Mouse (Mus musculus) right cerebral cortex, postnatal 25 days (tissue): ENCODE data around the gene BC051019.
A peak's percentile ranks its signal among the peaks of the same experiment; 100 is the strongest.

ENCODE experiments used
- DNase-seq: peaks from one replicate; pipeline ENCODE4 v3.0.0; 2022

BC051019 gene

DNA sequence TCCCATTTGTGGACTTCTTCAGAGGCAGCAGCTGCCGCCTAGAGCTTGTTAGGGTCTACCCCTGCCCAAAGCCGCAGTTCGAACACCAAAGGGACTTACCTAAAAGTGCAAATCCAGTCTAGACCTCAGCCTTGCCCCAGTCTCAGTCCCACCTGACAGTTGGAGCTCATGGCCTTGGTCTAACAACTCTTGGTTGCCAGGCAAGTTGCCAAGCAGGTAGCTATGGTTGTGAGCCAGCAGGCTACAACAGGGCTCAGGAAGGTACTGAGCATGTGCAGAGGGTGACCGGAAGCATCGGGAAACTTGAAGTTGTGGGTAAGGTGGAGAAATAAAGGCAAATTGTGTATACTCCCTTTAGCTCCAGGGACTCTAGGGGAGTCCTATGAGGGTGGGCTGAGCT is at the start of gene BC051019:
Gene BC051019, minus strand, starts transcription at position 154 of the 400 bp plus-strand sequence.
- DNase-seq: no peak

DNA sequence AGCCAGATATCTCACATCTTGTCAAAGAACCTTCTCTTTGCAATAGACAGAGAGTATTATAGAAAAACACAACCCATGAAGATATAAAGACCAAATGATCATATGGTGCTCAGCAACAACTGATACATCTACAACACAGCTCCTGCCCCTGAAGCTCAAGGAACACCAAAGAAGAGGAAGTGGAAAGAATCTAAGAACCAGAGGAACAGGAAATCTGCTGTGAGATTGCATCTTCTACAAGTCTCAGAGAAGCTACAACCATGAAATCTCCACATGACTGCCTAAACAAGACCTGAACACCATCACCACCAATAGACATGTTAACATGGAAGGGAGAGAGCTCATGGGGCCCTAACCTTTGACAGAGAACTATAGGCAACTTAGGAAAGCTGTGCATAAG is 48.6 kb upstream of the BC051019 start:
- no peak for DNase-seq

DNA sequence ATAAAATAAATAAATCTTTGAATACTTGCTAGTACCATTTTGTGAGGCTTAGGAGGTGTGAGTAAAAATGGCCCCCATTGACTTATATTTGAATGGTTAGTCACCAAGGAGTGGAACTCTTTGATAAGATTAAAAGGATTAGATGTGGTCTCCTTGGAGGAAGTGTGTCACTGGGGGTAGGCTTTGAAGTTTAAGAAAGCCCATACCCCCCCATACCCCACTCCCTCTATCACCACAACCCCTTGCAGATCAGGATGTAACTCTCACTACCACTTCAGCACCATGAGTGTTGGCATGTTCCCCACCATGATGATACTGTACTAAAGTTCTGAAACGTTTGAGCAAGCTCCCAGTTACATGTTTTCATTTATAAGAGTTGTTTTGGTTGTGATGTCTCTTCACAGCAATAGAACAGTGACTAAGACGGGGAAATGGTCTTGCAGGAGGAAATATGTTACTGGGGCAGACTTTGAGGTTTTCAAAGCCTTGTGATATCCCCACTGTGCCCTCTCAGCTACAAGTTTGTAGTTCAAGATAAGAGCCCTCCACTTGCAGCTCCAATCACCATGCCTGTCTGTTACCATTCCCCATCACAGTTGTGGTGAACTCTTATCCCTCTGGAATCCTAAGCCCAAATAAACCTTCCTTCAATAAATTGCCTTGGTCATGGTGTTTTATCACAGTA is 45.2 kb upstream of the BC051019 start:
- DNase-seq: no peak

DNA sequence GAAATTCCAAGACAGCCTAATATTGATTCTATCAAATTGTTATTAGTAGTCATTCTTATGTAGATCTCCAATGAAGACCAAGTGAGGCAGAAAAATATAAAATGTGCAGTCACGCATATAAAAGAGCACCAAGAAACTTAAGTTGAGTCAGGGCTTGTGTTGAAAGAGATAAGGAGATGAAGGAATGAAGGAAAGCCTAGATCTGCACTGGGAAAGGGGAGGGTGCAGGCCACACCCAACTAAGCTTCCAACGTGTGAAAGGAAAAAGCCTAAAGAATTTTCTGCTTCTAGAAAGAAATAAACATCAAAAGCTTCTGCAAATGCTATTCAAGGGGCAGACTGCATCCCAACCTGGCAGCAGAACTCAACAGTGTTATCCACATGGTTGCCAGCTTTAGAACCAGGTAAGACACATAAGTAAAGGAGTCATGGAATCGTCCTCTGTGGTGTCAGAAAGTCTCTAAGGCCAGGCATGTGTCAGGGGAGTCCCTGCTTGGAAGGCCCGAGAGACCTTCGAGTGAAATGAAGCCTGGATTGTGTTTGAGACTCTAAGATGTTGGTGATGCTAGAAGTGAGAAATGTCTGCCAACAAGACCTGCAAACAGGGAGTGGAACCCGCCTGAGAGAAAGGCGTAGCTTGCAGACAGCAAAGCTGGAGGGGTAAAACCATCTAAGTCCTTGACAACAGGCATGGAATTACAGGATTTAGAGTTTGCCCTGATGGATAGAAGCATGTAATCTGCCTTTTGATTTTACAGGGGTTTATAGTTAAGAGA is 44.1 kb upstream of the BC051019 start:
- DNase-seq: no peak

DNA sequence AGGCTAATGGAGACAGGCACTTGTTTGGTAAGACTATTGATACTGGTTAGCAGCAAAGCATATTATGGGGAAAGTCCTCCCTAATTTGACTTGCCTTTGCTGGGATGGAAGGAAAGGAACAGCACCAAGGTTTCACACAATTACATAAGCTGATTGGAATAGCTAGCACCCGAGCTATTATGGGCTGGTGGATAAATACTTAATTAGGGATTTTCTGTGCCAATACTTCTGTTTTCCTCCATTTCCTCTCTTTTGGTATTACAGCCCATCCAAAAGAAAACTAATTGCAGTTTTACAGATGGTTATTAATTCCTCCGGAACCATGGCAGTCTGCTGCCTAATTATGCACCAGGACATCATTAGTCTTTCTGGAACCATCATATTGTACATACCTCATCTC is 40.4 kb upstream of the BC051019 start:
- DNase-seq: no peak

DNA sequence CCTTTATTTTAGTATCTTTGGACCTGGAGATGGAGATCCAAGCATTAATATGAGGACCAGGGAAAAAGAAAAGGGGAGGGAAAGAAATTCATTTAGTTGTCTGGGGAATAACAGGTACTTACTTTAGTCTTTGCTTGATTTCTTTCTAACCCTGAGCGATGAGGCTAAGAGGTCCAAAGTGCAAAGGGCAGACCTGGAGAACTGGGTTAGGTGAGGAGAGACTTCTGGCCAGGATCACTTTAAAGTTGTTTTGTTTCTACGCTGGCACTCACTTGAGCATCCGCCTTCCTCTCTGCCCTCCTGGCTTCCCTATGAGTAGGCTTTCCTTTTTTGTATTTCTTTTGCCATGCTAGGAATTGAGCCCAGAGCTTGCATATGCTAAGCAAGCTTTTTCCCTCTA is 32.6 kb upstream of the BC051019 start:
- DNase-seq: no peak

DNA sequence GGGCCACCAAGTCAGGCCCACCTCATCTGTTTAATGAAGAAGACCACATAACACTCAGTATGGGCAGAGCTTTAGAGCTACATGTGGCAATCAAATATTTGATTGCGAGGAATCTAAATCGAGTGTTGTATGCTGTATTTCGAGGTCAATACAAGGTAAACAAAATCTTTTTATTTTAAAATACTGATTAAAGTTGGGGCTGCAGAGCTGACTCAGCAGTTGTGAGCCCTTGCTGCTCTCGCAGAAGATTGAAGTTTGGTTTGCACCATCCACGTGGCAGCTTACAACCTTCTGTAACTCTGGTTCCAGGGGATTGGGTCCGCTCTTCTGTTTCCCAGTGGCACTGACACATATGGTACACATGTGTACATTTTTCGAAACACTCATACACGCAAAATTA is 30.4 kb upstream of the BC051019 start:
- DNase-seq: no peak

DNA sequence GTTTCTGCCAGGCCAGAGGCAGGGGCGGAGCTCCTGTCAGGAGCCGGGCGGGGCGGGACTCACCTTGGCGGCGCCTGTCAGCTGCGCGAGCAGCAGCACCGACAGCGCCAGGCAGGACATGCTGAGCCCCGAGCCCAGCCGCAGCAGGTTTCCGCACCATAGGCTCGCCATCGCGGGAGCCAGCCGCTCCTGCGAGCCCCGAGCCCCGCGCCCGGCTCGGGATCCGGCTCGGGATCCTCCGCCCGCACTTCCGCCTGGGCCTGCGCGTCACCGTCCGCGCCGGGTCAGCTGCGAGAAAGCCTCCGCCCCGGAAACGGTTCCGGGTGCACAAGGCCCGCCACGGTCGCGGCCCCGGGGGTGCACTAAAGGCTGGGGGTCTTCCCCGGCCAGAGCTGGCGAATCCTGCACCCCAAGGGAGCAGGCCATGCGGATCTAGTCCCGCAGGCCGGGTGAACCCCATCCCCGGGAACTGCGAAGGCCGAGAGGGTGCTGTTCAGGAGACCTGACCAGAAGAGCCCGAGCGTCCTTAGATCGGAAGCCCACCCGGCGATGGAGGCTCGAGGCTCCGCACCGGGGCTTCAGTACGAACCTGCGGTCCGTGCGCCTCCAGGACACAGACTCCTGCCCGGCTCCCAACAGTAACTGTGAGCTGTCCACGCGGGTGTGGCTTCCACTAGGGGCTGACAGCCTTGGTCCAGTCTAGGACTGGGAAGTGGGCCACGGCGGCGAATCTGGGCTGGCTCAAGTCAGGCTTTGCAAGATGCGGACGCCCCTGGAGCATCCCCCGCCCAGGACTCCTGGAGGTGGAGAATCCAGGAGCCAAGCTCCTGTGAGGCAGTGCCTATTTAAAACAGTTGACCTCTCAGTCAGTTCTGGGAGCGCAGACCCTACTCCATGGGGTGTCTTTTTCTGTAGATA is 28.6 kb upstream of the BC051019 start, which contains the start of gene Tmem9b:
Gene Tmem9b, minus strand, starts transcription at position 868 of the 918 bp plus-strand sequence.
- peak; percentile 88 for DNase-seq

DNA sequence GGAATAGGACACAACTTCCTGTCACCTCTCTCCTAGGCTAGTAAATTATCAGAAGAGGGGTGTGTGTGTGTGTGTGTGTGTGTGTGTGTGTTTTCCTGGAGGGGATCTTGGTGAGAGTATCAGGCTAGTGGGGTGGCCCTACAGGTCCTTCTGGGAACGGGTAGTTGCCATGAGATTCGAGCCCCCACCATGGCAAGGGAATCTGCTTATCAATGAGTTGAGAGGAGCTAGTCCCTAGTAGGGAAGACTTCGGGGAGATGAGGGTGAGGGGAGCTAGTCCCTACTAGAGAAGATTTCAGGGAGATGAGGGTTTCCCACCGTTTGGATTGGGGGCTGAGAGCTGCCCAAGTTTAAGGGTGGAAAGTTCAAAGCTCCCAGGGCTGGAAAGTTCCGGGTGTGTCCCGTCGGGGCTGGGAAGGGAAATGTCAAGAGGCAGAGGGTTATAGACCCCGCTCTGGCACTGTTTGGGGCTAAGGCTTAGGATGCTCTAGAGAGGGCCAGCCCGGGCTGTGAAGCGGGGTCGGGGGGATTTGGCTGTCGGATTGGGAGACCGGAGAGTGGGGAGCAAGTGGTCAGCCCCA is 27.9 kb upstream of the BC051019 start:
- DNase-seq: no peak

DNA sequence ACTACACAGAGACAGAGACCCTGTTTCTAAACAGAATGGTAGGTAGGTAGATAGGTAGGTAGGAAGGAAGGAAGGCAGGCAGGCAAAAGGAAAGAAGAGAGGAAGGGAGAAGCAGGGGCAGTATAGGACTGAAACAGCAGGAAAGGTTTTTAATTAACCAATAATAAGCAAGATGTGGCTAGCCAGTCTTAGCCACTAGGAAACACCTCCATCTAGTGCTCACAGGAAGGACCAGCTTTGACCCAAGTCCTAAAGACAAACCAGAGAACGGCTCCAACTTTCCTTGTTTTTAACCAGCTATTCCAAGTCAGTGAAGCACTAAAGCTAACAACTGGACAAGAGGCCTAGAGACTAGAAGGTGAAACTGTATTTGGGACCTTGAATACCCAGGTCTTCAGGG is 24.1 kb upstream of the BC051019 start:
- DNase-seq: no peak

DNA sequence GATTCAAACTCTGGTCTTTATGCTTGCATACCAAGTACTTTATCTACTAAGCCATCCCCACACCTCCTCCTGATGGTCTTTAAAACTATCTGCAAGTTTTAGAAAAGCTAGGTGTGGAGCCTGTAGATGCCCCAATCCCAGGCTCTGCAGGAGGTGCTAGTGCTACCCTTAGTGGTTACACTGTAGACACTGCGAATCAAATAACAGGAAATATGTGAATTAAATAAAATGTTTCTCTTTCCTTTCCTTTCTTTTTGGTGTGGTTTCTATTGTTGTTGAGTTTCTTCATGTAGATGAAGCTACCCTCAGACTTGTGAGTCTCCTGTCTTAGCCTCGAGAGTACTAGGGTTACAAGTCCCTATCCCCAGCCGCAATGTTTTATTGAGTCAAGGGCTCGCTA is 18.1 kb upstream of the BC051019 start:
- DNase-seq: no peak

DNA sequence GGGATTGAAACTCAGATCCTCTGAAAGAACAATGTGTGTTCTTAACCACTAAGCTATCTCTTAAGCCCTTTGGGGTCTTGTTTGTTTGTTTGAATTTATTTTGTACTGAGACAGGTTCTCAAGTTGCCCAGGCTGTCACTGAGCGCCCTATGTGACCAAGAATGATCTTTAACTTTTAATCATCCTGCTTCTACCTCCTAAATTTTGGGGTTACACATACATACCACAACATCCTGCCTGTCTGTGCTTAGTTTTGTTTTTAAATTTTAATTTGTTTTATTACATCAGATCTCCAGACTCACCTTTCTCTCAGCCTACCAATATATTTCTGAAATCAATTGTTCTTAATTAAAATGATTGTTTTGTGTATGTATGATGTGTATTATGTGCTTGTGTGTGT is 17.4 kb upstream of the BC051019 start:
- DNase-seq: no peak

DNA sequence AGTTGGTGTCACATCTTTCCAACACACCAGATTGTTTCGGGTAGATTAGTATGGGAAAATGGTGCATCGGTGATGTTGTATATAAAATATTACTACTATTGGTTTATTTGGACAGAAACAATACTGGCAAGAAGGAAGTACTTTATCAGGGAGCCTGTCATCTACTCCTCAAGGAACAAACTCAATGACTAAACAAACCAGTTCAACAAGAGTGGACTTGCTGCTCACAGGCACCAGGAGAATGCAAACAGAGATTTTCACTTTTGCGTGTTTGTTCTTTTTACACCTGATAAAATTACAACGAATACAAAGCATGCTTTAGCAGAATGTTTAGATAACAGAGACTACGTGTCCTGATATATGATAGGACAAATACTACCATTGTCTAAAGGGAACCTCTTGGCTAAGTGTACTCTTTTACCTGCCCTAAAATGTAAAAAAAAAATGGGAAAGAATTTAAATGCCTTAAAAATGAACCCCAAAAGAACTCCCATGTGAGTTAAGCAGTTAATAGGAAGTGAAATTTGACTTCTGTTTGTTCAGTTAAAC is 16.2 kb upstream of the BC051019 start:
- no peak for DNase-seq

DNA sequence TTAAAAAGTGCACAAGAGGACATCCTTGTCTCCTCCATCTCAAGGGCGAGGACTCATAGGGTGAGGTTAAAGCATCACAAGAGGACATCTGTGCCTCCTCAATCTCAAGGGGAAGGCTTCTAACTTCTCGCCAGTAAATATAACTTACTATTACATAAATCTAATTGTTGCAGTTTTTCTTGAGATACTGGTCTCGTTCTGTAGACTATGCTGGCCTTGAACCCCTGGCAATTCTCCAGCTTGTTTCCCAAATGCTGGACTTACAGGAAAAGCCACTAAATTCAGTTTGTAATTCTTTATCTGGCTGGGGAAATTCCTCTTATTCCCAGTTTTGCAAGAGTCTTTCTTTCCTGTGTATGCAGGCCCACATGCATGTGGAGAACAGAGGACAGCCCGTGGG is 11.2 kb upstream of the BC051019 start:
- no peak for DNase-seq

DNA sequence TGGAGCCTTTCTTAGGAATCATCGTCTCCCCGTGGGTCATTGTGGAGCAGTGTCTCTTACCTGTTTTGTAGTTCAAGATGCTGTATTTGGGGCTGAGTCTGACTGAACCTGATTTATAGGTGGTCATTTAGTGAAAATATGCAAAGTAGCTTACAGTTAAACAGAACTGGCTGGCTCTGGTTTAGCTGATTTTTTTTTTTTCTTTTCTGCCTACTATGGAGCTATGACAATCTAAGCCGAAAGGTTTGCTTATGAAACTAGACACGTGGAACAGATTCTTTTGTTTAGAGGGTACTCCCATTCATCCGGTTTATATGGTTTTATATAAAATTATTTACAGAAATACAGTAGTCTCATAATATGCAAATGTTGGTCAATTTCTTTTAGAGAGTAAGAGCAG is 8.0 kb upstream of the BC051019 start, which contains the start of gene Ascl3:
Gene Ascl3, minus strand, starts transcription at position 101 of the 400 bp plus-strand sequence.
- no peak for DNase-seq

DNA sequence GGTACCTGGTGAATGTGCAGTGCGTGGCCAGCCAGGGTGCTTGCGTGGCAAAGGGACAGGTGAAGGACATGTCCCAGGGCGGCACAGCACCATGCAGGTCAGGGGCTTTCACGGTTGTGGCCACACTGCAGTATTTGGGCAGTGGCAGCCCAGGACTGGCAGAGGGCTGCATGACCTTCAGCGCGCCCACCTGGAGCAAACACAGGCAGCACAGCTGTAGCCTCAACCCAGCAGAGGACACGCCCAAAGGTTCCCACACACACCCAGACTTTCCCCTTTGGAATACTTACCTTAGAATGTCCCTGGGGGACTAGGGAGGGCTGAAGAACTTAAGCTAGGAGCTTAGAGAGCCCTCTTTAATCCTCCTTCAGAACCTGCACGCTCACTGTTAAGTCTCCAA is 536 bp downstream of the BC051019 start:
- no peak for DNase-seq

DNA sequence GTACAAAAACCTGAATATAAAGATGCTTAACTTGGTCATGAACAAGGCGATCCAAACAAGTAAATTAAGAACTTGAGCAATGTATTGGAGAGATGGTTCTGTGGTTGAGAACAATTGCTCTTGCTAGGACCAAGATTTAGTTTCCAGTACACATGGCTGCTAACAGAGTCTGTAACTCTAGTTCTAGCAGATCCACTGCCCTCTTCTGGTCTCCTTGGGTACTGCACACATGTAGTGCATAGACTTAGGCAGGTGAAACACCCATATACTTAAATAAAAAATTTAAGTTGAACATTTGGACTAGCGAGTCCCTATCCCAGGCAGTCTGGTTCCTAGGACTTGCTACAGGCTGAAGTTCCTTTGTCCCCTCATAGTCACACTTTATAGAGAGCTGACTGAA is 1.0 kb downstream of the BC051019 start:
- DNase-seq: no peak

DNA sequence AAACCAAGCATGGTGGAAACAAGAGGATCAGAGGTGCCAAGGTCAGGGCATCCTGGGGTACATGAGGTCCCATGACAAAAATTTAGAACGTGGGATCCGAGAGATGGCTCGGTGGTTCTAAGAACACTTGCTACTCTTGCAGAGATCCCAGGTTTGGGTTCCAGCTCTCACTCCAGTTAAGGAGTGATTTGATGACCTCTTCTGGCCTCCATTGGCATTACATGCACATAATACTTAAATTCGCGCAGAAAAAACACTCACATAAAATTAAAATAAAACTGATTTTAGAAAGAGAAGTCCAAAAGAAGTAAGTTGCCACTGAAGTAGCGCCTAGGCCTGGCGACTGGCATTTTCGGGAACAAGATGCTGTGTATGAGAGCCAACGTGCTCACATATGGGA is 4.4 kb downstream of the BC051019 start:
- DNase-seq: no peak

DNA sequence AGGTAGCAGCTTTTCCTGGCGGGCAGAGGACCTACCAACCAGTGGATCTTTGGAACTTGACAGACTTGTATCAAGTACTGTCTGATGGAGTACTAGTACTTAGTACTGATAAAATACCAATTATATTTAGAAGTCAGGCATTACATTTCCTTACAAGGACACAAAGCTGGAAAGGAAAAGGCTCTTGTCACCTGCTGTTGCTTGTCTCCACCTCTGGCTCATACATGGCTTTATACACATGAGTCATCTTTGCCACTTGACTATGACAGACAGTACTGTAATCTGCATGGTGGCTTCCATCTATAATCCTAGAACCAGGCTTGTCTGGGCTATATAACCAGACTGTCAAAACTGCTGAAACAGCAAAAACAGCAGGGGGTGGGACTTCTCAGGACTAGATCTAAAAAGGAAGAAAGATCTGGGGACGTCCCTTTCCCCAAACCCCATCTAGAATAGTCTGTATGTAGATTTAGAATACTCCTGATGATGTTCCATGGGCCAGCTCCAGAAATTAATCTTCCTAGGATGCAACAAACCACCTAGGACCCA is 10.1 kb downstream of the BC051019 start:
- DNase-seq: no peak

DNA sequence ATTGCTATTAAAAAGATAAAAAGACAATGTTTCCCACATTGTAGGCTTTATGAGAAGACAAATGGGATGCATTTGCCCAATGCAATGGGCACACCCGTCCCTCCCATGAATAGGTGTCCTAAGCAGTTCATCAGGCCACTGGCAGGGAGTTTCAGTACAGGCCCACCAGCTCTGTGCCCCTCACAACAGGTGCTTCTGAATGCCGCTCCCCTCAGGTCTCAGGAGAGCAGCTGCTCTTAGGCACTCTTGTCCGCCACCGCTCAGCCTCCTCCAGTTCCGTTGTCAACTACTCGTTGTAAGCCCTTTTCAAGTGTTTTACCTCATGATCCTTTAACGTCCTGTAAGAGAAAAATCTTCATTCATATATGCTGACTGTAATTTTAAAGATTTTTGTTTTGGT is 11.5 kb downstream of the BC051019 start:
- no peak for DNase-seq

DNA sequence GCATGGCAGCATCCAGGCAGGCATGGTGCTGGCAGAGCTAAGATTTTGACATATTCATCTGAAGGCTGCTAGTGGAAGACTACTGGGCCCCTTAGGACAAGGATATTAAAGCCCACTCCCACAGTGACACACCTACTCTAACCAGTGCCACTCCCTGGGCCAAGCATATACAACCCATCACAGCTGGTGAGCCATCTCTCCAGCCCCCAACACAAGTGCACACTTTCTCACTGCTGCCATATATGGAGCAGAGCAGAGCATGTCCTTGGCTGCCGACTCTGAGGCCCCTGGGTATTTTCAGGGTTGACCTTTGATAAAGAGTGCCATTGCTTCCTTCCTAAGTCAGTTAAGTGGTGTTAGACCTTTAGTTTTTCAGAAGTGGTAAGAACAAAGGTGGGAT is 13.6 kb downstream of the BC051019 start:
- DNase-seq: no peak

DNA sequence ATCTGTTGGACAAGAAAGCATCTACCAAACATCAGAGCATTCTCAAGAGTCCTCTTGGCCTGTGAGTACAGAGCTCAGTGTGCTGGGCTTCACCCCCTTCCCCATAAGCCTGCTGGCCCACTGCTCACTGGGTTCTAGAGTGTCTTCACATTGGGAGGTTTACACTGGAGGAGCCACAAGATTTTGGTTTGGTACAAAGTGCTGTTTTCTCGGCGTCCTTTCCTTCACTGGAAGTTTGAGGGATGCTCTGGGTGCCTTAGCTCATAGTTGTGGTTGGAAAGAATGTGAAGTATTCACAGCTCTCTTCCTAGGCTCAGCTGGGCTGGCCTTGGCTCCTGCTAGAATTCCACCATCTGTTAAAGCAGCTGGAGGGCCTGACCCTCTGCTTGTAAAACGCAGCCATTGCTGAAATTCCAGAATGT is 14.7 kb downstream of the BC051019 start:
- no peak for DNase-seq
